Mouse (Mus musculus): ENCODE results near the gene Dhrs2. TPM values are rescaled to one million over a fixed set of nuclear protein-coding genes. Genes with fewer than 3 reads are reported as not detected.

Dhrs2 gene
- total and polyA plus RNA-seq, 2 experiments, result not detected

- H3K79me2 ChIP-seq (ENCODE audit: control insufficient read depth, insufficient read depth, low read length), result no peaks in the 10 kb centered on the region
- WGBS, result 32% methylated on average over 4 of the region's 4 CpGs
- no peak for DNase-seq (ENCODE audit: extremely low read depth, low read depth, low spot score)
Measured at GRCm38 (mm10) chr14:55188491-55188890, 33.3 kb upstream of the Dhrs2 start.

GRCm38 (mm10) chr14:55189351-55189769, 32.4 kb upstream of the Dhrs2 start:
- no peaks in the 10 kb centered on the region for H3K36me3 ChIP-seq (ENCODE audit: control insufficient read depth, insufficient read depth, low read length)
- H3K27me3 ChIP-seq (ENCODE audit: control insufficient read depth, insufficient read depth, low read length), result peaks cover 2% of the 10 kb centered on the region; the same call in 1 of the 2 replicates
- WGBS, result 39% methylated on average over 9 of the region's 9 CpGs
- no peaks in the 10 kb centered on the region for H3K4me1 ChIP-seq (ENCODE audit: control insufficient read depth, insufficient read depth, low read length)
- no peak for DNase-seq (ENCODE audit: extremely low read depth, low read depth, low spot score)
- H3K9ac ChIP-seq (ENCODE audit: low read depth, low read length), result no peak overlapping the region
- TF ChIP-seq CTCF (IDR thresholded peaks at IDR 0.05; ENCODE audit: low read depth, low read length), result no peak
- no peak for TF ChIP-seq POLR2A (IDR thresholded peaks at IDR 0.05; ENCODE audit: extremely low read depth, insufficient read depth, low read length)
- H3K4me3 ChIP-seq (ENCODE audit: insufficient read depth, low read depth, low read length), result no peak overlapping the region
- no peak overlapping the region for H3K27ac ChIP-seq (replicated peaks; ENCODE audit: insufficient read depth, low read depth, low read length)
- H3K79me2 ChIP-seq (ENCODE audit: control insufficient read depth, insufficient read depth, low read length), result no peaks in the 10 kb centered on the region

More at GRCm38 (mm10) chr14:55188491-55188890, 33.3 kb upstream of the Dhrs2 start:
- TF ChIP-seq CTCF (IDR thresholded peaks at IDR 0.05; ENCODE audit: low read depth, low read length), result no peak
- TF ChIP-seq POLR2A (IDR thresholded peaks at IDR 0.05; ENCODE audit: extremely low read depth, insufficient read depth, low read length), result no peak
- no peak overlapping the region for H3K9ac ChIP-seq (ENCODE audit: low read depth, low read length)
- H3K4me1 ChIP-seq (ENCODE audit: control insufficient read depth, insufficient read depth, low read length), result no peaks in the 10 kb centered on the region
- no peaks in the 10 kb centered on the region for H3K36me3 ChIP-seq (ENCODE audit: control insufficient read depth, insufficient read depth, low read length)
- no peak overlapping the region for H3K27ac ChIP-seq (replicated peaks; ENCODE audit: insufficient read depth, low read depth, low read length)
- peaks cover 2% of the 10 kb centered on the region; the same call in 1 of the 2 replicates for H3K27me3 ChIP-seq (ENCODE audit: control insufficient read depth, insufficient read depth, low read length)
- no peak overlapping the region for H3K4me3 ChIP-seq (ENCODE audit: insufficient read depth, low read depth, low read length)

DNA sequence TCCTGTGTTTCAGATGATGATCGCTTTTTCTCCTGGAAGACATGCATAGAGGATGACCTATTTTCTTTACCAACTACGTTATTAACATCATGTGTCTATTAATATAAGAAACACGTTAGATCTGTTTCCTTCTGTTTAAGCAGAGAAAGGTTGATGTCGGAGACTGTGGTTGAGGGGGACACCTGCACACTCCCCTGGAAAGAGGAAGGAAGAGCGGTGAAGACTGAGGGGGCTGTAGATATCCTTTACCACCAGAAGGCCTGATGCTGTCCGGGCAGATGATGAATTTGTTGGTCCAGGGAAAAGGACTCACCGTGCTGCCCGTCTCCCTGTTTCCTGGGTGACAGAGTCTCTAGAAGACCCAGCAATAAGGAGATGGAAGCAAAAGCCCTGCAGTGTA, 28.5 kb upstream of the Dhrs2 start:
- Histone ChIP-seq H3K36me3 (ENCODE audit: control insufficient read depth, insufficient read depth, low read length) (no peaks in the 10 kb centered on the region), H3K9ac (ENCODE audit: low read depth, low read length) (no peak overlapping the region), H3K79me2 (ENCODE audit: control insufficient read depth, insufficient read depth, low read length) (no peaks in the 10 kb centered on the region), H3K4me1 (ENCODE audit: control insufficient read depth, insufficient read depth, low read length) (no peaks in the 10 kb centered on the region), H3K27me3 (ENCODE audit: control insufficient read depth, insufficient read depth, low read length) (no peaks in the 10 kb centered on the region), H3K4me3 (ENCODE audit: insufficient read depth, low read depth, low read length) (no peak overlapping the region), H3K27ac (replicated peaks; ENCODE audit: insufficient read depth, low read depth, low read length) (no peak overlapping the region)
- no peak for TF ChIP-seq CTCF (IDR thresholded peaks at IDR 0.05; ENCODE audit: low read depth, low read length)
- no peak for TF ChIP-seq POLR2A (IDR thresholded peaks at IDR 0.05; ENCODE audit: extremely low read depth, insufficient read depth, low read length)
- 83% methylated on average over 8 of the region's 8 CpGs for WGBS
- DNase-seq (ENCODE audit: extremely low read depth, low read depth, low spot score), result no peak

- TF ChIP-seq POLR2A (IDR thresholded peaks at IDR 0.05; ENCODE audit: extremely low read depth, insufficient read depth, low read length) (no peak), CTCF (IDR thresholded peaks at IDR 0.05; ENCODE audit: low read depth, low read length) (no peak)
- 67% methylated on average over 14 of the region's 14 CpGs for WGBS
- Histone ChIP-seq H3K36me3 (ENCODE audit: control insufficient read depth, insufficient read depth, low read length) (no peaks in the 10 kb centered on the region), H3K27me3 (ENCODE audit: control insufficient read depth, insufficient read depth, low read length) (no peaks in the 10 kb centered on the region), H3K79me2 (ENCODE audit: control insufficient read depth, insufficient read depth, low read length) (no peaks in the 10 kb centered on the region), H3K4me1 (ENCODE audit: control insufficient read depth, insufficient read depth, low read length) (no peaks in the 10 kb centered on the region), H3K4me3 (ENCODE audit: insufficient read depth, low read depth, low read length) (no peak overlapping the region; the same call in 1 of the 2 replicates), H3K9ac (ENCODE audit: low read depth, low read length) (no peak overlapping the region), H3K27ac (replicated peaks; ENCODE audit: insufficient read depth, low read depth, low read length) (no peak overlapping the region)
- peak; percentile 8 for DNase-seq (ENCODE audit: extremely low read depth, low read depth, low spot score)
Measured at GRCm38 (mm10) chr14:55193876-55194635, 27.8 kb upstream of the Dhrs2 start.

- Histone ChIP-seq H3K4me3 (ENCODE audit: insufficient read depth, low read depth, low read length) (no peak overlapping the region), H3K36me3 (ENCODE audit: control insufficient read depth, insufficient read depth, low read length) (no peaks in the 10 kb centered on the region), H3K27me3 (ENCODE audit: control insufficient read depth, insufficient read depth, low read length) (no peaks in the 10 kb centered on the region), H3K4me1 (ENCODE audit: control insufficient read depth, insufficient read depth, low read length) (no peaks in the 10 kb centered on the region), H3K79me2 (ENCODE audit: control insufficient read depth, insufficient read depth, low read length) (no peaks in the 10 kb centered on the region), H3K9ac (ENCODE audit: low read depth, low read length) (no peak overlapping the region), H3K27ac (replicated peaks; ENCODE audit: insufficient read depth, low read depth, low read length) (no peak overlapping the region)
- WGBS, result 67% methylated on average over 6 of the region's 6 CpGs
- no peak for TF ChIP-seq POLR2A (IDR thresholded peaks at IDR 0.05; ENCODE audit: extremely low read depth, insufficient read depth, low read length)
- no peak for TF ChIP-seq CTCF (IDR thresholded peaks at IDR 0.05; ENCODE audit: low read depth, low read length)
- no peak for DNase-seq (ENCODE audit: extremely low read depth, low read depth, low spot score)
Measured at GRCm38 (mm10) chr14:55194786-55195185, 27.0 kb upstream of the Dhrs2 start.

- Histone ChIP-seq H3K27ac (replicated peaks; ENCODE audit: insufficient read depth, low read depth, low read length) (no peak overlapping the region), H3K4me3 (ENCODE audit: insufficient read depth, low read depth, low read length) (no peak overlapping the region)
Measured at GRCm38 (mm10) chr14:55197121-55197520, 24.7 kb upstream of the Dhrs2 start.

More at GRCm38 (mm10) chr14:55197121-55197520, 24.7 kb upstream of the Dhrs2 start:
- Histone ChIP-seq H3K79me2 (ENCODE audit: control insufficient read depth, insufficient read depth, low read length) (no peaks in the 10 kb centered on the region), H3K36me3 (ENCODE audit: control insufficient read depth, insufficient read depth, low read length) (no peaks in the 10 kb centered on the region), H3K9ac (ENCODE audit: low read depth, low read length) (no peak overlapping the region), H3K4me1 (ENCODE audit: control insufficient read depth, insufficient read depth, low read length) (no peaks in the 10 kb centered on the region), H3K27me3 (ENCODE audit: control insufficient read depth, insufficient read depth, low read length) (no peaks in the 10 kb centered on the region)
- WGBS, result 51% methylated on average over 2 of the region's 2 CpGs
- no peak for TF ChIP-seq POLR2A (IDR thresholded peaks at IDR 0.05; ENCODE audit: extremely low read depth, insufficient read depth, low read length)
- no peak for TF ChIP-seq CTCF (IDR thresholded peaks at IDR 0.05; ENCODE audit: low read depth, low read length)
- no peak for DNase-seq (ENCODE audit: extremely low read depth, low read depth, low spot score)
